Mouse (Mus musculus) midbrain, embryonic 16.5 days (tissue): ENCODE results near the gene Ube2z. TPM values are rescaled to one million over a fixed set of nuclear protein-coding genes. Genes with fewer than 3 reads are reported as not detected.
A peak's percentile ranks its signal among the peaks of the same experiment; 100 is the strongest.

Experiments
- ATAC-seq: fragments of 200-750 bp; cut with Nextera tagmentation; 2 replicates; pipeline ENCODE4 v1.8.0; 2017; ENCODE audit warnings: moderate TSS enrichment
- H3K27ac ChIP-seq: fragments of 300-500 bp; sonication (generic); 2 replicates; pipeline ENCODE4 v1.5.1; 2014; ENCODE audit warnings: mild to moderate bottlenecking, low read length, mixed read lengths
- H3K27me3 ChIP-seq: fragments of 300-500 bp; sonication (generic); 2 replicates; pipeline ENCODE4 v1.6.1; 2014; ENCODE audit warnings: low read depth, low read length, mixed read lengths; ENCODE audit not compliant: control insufficient read depth, insufficient read depth
- H3K36me3 ChIP-seq: fragments of 300-500 bp; sonication (generic); 2 replicates; pipeline ENCODE4 v1.6.1; 2014; ENCODE audit warnings: mild to moderate bottlenecking, low read length, moderate library complexity, mixed read lengths; ENCODE audit not compliant: control insufficient read depth, insufficient read depth
- H3K4me1 ChIP-seq: fragments of 300-500 bp; sonication (generic); 2 replicates; pipeline ENCODE4 v1.6.1; 2014; ENCODE audit warnings: mild to moderate bottlenecking, low read length, mixed read lengths; ENCODE audit not compliant: control insufficient read depth, insufficient read depth
- H3K4me2 ChIP-seq: fragments of 300-500 bp; sonication (generic); 2 replicates; pipeline ENCODE4 v1.6.1; 2014; ENCODE audit warnings: mild to moderate bottlenecking, low read length, mixed read lengths
- H3K4me3 ChIP-seq: fragments of 300-500 bp; sonication (generic); 2 replicates; pipeline ENCODE4 v1.5.1; 2014; ENCODE audit warnings: low read depth, mild to moderate bottlenecking, low read length, moderate library complexity, mixed read lengths
- H3K9ac ChIP-seq: fragments of 300-500 bp; sonication (generic); 2 replicates; pipeline ENCODE4 v1.6.1; 2014; ENCODE audit warnings: low read depth, low read length, mixed read lengths
- H3K9me3 ChIP-seq: fragments of 300-500 bp; sonication (generic); replicated peaks from 2 replicates; pipeline ENCODE4 v1.6.1; 2014; ENCODE audit warnings: mild to moderate bottlenecking, low read length, mixed read lengths; ENCODE audit not compliant: control insufficient read depth, poor library complexity, severe bottlenecking
- WGBS: fragments of 180-500 bp; shearing (Covaris S2); extraction: QIAGEN DNeasy Blood & Tissue Kit; methylation state at CpG from one replicate; pipeline ENCODE4 v1.1.7; 2014; 5-methylcytosine and 5-hydroxymethylcytosine counted together
- polyA plus RNA-seq: library from polyadenylated mRNA; unstranded; fragments of >200 nt; fragmentation: Nextera tagmentation; extraction: Ambion mirVana; gene quantifications from 2 replicates; pipeline ENCODE4 v1.2.1, GENCODE M21; 2015

Ube2z gene
- polyA plus RNA-seq, 1 experiment from 2014 or later: 40.8 TPM

DNA sequence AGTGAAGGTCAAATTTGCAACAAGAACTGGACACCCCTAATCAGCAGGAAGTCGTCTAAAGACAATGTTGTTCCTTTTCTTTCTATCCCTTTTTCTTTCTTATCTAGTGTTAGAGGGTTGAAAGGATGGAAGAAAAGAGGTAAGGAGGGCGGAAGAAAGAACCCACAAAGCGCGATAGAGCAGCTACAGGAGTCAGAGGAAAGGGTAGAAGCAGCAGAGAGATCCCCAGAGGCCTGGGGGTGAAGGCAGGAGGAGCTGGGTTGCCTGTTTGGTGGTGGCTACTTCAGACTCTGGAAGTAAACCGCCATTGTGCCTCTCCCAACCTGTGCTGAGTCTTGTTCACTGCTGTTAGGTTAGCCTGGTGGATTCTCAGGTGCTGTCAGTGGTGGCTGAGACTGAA lies 37.1 kb downstream of the Ube2z start:
- no peaks in the 10 kb centered on the region for H3K9me3 ChIP-seq
- H3K4me1 ChIP-seq: no peaks in the 10 kb centered on the region
- H3K27ac ChIP-seq: no peak overlapping the region
- no peak overlapping the region for H3K4me3 ChIP-seq
- ATAC-seq: no peak
- 68% methylated on average over 5 of the region's 5 CpGs for WGBS
- no peak overlapping the region for H3K9ac ChIP-seq
- H3K36me3 ChIP-seq: no peaks in the 10 kb centered on the region
- H3K4me2 ChIP-seq: no peak overlapping the region
- H3K27me3 ChIP-seq: no peaks in the 10 kb centered on the region; the same call in 1 of the 2 replicates

DNA sequence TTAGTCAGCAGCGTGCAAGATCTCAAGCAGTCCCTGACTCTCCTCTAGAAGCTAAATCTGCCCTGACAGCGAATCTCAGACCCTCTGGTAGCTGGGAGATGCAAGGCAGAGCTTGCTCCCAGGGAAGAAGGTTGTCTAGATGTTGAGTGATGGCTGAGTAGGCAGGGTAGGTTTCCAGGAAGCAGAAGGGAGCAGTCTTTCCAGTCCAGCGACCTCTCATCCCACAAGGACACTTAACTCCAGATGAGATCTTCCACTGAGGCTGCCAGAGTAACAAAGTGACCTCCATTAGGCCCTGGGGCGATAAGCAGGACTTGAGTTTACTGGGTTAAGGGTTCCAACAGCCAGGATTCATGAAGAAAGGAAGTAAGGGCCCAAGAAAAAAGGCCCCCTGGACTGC lies 44.6 kb downstream of the Ube2z start:
- no peaks in the 10 kb centered on the region for H3K4me1 ChIP-seq
- no peak overlapping the region for H3K27ac ChIP-seq
- no peaks in the 10 kb centered on the region for H3K36me3 ChIP-seq
- H3K9me3 ChIP-seq: no peaks in the 10 kb centered on the region
- no peak overlapping the region for H3K4me2 ChIP-seq
- H3K4me3 ChIP-seq: no peak overlapping the region
- ATAC-seq: no peak
- no peaks in the 10 kb centered on the region; the same call in 1 of the 2 replicates for H3K27me3 ChIP-seq
- WGBS: 71% methylated on average over 4 of the region's 4 CpGs
- no peak overlapping the region for H3K9ac ChIP-seq

DNA sequence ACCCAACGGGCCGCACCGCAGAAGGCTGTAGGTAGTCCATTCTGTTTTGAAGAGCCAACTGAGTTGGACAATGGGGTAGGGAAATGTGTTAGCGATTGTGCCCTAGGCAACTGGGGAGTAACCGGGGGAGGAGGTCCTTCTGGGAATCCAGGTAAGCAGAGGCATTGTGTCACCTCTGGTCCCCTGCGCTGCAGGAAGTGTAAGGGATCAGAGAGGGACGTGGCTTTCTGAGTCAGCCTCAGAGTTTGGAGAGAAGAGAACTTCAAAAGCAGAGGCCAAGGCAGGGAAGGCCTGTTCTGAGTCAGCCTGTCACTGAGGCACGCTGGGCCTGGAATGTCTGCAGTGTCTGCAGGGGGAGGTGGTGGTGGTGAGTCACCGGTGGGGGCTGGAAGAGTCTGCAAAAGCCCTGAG lies 47.2 kb downstream of the Ube2z start:
- Histone ChIP-seq H3K4me3 (no peak overlapping the region), H3K4me1 (no peaks in the 10 kb centered on the region), H3K27me3 (no peaks in the 10 kb centered on the region), H3K4me2 (no peak overlapping the region), H3K27ac (no peak overlapping the region), H3K36me3 (no peaks in the 10 kb centered on the region), H3K9me3 (no peaks in the 10 kb centered on the region), H3K9ac (no peak overlapping the region)
- ATAC-seq: no peak
- WGBS: 13% methylated on average over 9 of the region's 9 CpGs

DNA sequence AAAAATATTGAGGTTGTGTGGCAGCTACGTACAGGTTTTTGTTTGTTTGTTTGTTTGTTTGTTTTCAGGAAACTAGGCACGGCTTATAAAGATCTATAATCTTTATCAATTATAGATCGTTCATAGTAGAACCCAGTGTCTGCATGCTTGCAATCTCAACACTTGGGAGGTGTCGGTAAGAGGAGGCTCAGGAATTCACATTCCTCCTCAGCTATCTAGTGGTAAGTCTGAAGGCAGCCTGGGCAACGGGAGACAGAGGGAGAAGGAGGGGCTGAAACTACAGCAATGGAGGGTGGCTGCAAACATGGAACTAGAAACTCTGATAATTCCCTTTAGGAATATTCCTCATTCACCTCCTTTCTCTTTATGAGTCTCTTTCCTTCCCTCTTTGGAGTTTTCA lies 49.8 kb downstream of the Ube2z start:
- 43% methylated on average over 5 of the region's 5 CpGs for WGBS
- Histone ChIP-seq H3K9ac (no peak overlapping the region), H3K27me3 (no peaks in the 10 kb centered on the region), H3K27ac (no peak overlapping the region), H3K4me3 (no peak overlapping the region), H3K4me1 (no peaks in the 10 kb centered on the region), H3K9me3 (no peaks in the 10 kb centered on the region), H3K4me2 (no peak overlapping the region), H3K36me3 (no peaks in the 10 kb centered on the region)
- no peak for ATAC-seq

DNA sequence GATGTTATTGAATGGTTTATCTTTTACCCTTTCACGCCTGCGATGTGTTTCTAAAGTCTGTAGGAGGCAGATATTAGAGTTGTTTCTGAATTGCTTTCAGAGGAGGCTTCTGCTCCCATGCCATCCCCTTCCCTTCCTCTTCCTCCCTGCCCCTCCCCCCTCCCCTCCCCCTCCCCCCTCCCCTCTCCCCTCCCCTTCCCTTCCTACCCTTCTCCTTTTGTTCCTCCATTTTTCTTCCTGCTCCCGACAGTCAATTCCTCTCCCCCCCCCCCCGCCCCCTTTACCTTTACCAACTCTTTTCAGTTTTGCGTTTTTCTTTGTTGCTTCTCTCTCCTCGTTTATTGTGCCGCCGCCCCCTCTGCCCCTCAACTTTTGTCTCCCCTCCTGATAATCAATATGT lies 53.2 kb downstream of the Ube2z start:
- Histone ChIP-seq H3K4me1 (peaks cover 2% of the 10 kb centered on the region; the same call in 1 of the 2 replicates), H3K4me2 (no peak overlapping the region), H3K27me3 (no peaks in the 10 kb centered on the region), H3K9ac (no peak overlapping the region), H3K9me3 (no peaks in the 10 kb centered on the region), H3K4me3 (no peak overlapping the region), H3K36me3 (no peaks in the 10 kb centered on the region), H3K27ac (no peak overlapping the region)
- WGBS: 6% methylated on average over 4 of the region's 8 CpGs
- ATAC-seq: no peak

DNA sequence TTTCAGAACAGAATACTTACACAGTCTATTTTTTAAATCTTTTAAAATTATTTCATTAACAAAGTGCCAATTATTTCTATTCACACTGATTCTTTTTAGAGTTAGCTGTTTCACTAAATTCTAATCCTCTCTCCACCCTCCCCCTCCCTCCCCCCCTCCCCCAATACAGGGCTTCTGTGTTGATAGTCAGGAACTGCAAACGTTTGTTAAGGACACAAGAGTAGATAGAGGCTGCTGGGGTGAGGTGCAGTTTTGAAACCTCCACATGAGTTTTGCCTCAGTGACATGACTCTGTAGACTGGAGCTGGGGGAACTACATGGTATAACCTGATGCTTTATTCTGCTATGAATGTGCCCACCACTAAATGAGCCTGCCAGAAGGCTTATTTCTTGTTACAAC lies 56.4 kb downstream of the Ube2z start:
- no peak overlapping the region for H3K4me2 ChIP-seq
- H3K27ac ChIP-seq: no peak overlapping the region
- no peak overlapping the region for H3K9ac ChIP-seq
- no peak overlapping the region for H3K4me3 ChIP-seq
- H3K9me3 ChIP-seq: no peaks in the 10 kb centered on the region
- H3K27me3 ChIP-seq: no peaks in the 10 kb centered on the region
- no peaks in the 10 kb centered on the region for H3K36me3 ChIP-seq
- peaks cover 14% of the 10 kb centered on the region for H3K4me1 ChIP-seq
- WGBS: 7% methylated on average over 1 of the region's 1 CpGs
- ATAC-seq: no peak

DNA sequence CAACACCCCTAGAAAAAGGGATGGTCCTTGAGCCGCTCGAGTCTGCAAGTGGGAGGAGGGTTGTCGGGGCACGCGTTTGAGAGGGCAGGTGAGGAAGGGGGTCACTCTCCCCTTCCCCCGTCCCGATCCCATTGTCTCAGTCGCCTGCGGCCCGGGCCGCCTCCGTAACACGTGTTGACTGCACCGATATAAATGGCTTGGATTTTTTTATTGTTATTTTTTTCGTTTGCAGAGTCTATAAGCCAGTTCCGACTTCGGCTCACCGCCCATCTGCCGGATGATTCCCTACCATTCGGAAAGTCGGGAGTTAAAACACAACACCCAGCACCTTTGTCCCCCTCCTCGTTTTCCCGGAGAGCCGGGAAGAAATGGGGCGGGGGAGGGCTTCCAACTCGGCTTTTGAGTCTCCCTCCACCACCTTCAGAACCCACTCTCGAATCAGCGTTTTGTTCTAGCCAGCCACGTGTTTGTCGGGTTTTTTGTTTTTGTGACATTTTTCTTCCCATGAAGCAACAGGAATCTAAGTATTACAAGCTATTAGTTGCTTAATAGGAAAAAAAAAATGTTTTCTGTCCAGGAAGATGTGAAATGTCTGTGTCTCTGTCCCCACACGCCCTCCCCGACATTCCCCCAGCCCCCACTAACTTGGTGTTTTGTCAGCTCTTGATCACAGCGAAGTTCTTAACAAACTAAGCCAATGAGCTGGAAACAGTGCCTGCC lies 57.5 kb downstream of the Ube2z start:
- peak; percentile 2; the same call in 1 of the 2 replicates for ATAC-seq
- H3K27me3 ChIP-seq: no peaks in the 10 kb centered on the region

DNA sequence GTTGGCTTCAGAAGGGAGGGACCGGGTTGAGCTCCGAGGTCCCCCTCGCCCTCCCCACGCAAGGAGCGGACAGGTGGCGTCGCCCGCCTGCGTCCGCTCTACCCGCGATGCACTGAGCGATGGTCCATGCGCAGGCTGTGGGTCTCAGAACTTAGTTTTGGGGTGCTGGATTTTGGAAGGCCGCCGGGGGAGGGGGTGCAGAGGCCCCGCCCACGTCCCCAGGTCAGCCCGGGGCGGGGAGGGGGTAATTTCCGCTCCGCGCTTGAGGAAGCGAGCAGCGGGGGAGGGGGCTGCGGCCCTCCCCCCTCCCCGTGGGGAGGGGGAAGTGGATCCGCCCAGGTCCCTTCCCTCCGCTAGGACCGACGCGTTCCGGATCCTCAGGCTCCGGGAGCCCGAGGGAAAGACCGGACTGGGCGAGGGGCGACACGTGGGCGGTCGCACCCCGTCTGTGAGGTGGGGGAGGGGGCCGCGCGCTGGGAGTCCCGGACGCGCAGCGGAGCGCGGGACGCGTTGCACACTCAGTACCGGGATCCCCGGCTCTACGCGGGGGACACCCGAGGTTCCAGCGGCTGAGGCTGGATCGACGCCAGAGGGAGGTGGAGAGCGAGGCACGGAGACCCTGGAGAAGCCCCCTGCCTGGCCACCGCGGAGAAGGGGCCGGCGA lies 58.2 kb downstream of the Ube2z start:
- H3K4me2 ChIP-seq: peak overlapping the region; percentile 87
- no peaks in the 10 kb centered on the region for H3K9me3 ChIP-seq
- no peaks in the 10 kb centered on the region for H3K27me3 ChIP-seq
- H3K27ac ChIP-seq: peak overlapping the region; percentile 66
- H3K36me3 ChIP-seq: no peaks in the 10 kb centered on the region
- peak overlapping the region; percentile 48 for H3K4me3 ChIP-seq
- H3K9ac ChIP-seq: peak overlapping the region; percentile 75
- peak; percentile 75 for ATAC-seq
- H3K4me1 ChIP-seq: peaks cover 21% of the 10 kb centered on the region
- WGBS: under 1% methylated on average over 54 of the region's 67 CpGs

More for the DNA sequence above, 57.5 kb downstream of the Ube2z start:
- under 1% methylated on average over 33 of the region's 33 CpGs for WGBS
- Histone ChIP-seq H3K4me1 (peaks cover 21% of the 10 kb centered on the region), H3K9me3 (no peaks in the 10 kb centered on the region), H3K4me2 (peak overlapping the region; percentile 87), H3K36me3 (no peaks in the 10 kb centered on the region), H3K27ac (peak overlapping the region; percentile 66), H3K9ac (peak overlapping the region; percentile 75), H3K4me3 (peak overlapping the region; percentile 48)

DNA sequence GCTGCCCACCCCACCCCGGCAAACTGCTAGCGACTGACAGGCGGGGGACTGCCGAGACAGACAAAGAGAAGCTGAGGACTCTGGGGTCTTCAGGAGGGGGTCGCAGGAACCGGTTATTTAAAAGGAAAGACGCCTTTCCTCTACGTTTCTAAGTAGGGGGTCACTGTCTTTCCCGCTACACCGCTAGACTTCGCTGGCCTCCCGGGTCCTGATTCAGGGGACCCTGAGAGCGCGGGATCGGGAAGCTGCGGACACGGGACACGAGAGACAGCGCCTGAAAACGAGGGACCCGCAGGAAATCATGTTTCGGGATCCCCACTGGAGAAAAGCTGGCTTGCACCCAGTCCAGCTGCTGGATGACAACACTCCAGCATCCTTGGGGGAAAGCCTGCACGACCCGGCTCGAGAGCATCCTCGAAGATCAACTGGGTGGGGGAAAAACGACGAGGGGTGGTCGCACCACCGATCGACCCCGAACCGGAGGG lies 58.8 kb downstream of the Ube2z start:
- H3K36me3 ChIP-seq: no peaks in the 10 kb centered on the region
- H3K4me1 ChIP-seq: peaks cover 27% of the 10 kb centered on the region
- under 1% methylated on average over 33 of the region's 33 CpGs for WGBS
- no peaks in the 10 kb centered on the region for H3K27me3 ChIP-seq
- peak overlapping the region; percentile 75 for H3K9ac ChIP-seq
- H3K9me3 ChIP-seq: no peaks in the 10 kb centered on the region
- ATAC-seq: peak; percentile 43; the same call in 1 of the 2 replicates
- H3K27ac ChIP-seq: peak overlapping the region; percentile 66
- peak overlapping the region; percentile 48 for H3K4me3 ChIP-seq
- H3K4me2 ChIP-seq: peak overlapping the region; percentile 87
